Mouse (Mus musculus) stomach, postnatal 0 days (tissue): ENCODE data around the gene Nkx2-1. TPM values are rescaled to one million over a fixed set of nuclear protein-coding genes. Genes with fewer than 3 reads are reported as not detected.

Experiments used
- ATAC-seq: fragments of 200-750 bp; cut with Nextera tagmentation; 2 replicates; pipeline ENCODE4 v1.8.0; 2017; ENCODE audit not compliant: low FRiP score, low TSS enrichment
- DNase-seq: peaks from one replicate; pipeline ENCODE4 v3.0.0-alpha.2; 2016; ENCODE audit warnings: low spot score
- H3K27ac ChIP-seq: fragments of 300-500 bp; sonication (generic); replicated peaks from 2 replicates; pipeline ENCODE4 v1.5.1; 2014; ENCODE audit warnings: mild to moderate bottlenecking, control low read depth
- H3K27me3 ChIP-seq: fragments of 300-500 bp; sonication (generic); 2 replicates; pipeline ENCODE4 v1.6.1; 2014; ENCODE audit warnings: low read length; ENCODE audit not compliant: control insufficient read depth, insufficient read depth
- H3K36me3 ChIP-seq: fragments of 300-500 bp; sonication (generic); 2 replicates; pipeline ENCODE4 v1.6.1; 2014; ENCODE audit warnings: low read length, mixed read lengths; ENCODE audit not compliant: control insufficient read depth, insufficient read depth
- H3K4me1 ChIP-seq: fragments of 300-500 bp; sonication (generic); replicated peaks from 2 replicates; pipeline ENCODE4 v1.6.1; 2014; ENCODE audit warnings: antibody characterized with exemption; ENCODE audit not compliant: control insufficient read depth, insufficient read depth
- H3K4me2 ChIP-seq: fragments of 300-500 bp; sonication (generic); replicated peaks from 2 replicates; pipeline ENCODE4 v1.6.1; 2014; ENCODE audit warnings: low read depth, mild to moderate bottlenecking, control low read depth, moderate library complexity
- H3K4me3 ChIP-seq: fragments of 300-500 bp; sonication (generic); 2 replicates; pipeline ENCODE4 v1.5.1; 2014; ENCODE audit warnings: low read depth, low read length, control low read depth
- H3K9ac ChIP-seq: fragments of 300-500 bp; sonication (generic); 2 replicates; pipeline ENCODE4 v1.6.1; 2014; ENCODE audit warnings: mild to moderate bottlenecking, low read length, control low read depth, mixed read lengths
- H3K9me3 ChIP-seq: fragments of 300-500 bp; sonication (generic); 2 replicates; pipeline ENCODE4 v1.6.1; 2016; ENCODE audit warnings: low read length; ENCODE audit not compliant: control insufficient read depth
- CTCF ChIP-seq: IDR thresholded peaks from 2 replicates; pipeline ENCODE4 v1.5.1; 2016; ENCODE audit warnings: antibody characterized with exemption, low read depth, mild to moderate bottlenecking, moderate library complexity
- EP300 ChIP-seq: optimal IDR thresholded peaks from 2 replicates; pipeline ENCODE3; 2016; ENCODE audit warnings: antibody characterized with exemption
- WGBS: fragments of 180-500 bp; shearing (Covaris S2); extraction: QIAGEN DNeasy Blood & Tissue Kit; methylation state at CpG from one replicate; pipeline ENCODE4 v1.1.7; 2014; 5-methylcytosine and 5-hydroxymethylcytosine counted together
- polyA plus RNA-seq: library from polyadenylated mRNA; unstranded; fragments of >200 nt; fragmentation: Nextera tagmentation; extraction: Ambion mirVana; gene quantifications from 2 replicates; pipeline ENCODE4 v1.2.1, GENCODE M21; 2015

Nkx2-1 gene
- polyA plus RNA-seq, 1 experiment from 2014 or later = not detected

DNA sequence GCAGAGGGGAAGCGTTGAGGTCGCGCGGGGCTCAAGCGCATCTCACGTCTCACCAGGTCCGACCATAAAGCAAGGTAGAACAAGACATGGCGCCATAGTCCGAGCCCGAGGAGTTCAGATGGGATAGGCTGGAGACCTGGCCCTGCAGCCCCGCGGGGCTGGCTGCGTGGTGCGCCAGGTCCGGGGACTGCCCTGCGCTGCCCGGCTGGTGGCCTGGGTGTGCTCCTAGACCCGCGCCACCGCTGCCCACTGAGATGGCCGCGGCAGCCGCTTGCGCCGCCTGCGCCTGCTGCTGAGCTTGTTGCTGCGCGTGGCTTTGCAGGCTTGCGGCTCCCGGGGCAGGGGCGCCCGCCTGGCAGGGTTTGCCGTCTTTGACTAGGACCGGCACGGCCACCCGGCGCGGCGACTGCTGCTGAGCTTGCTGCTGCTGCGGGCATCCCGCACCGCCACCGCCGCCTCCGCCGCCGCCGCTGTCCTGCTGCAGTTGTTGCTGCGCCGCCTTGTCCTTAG, 3.7 kb downstream of the Nkx2-1 start:
- Histone ChIP-seq H3K4me1 (0 out of 2 replicates have a peak, but pooled peaks cover 3% of the 10 kb centered on the region), H3K36me3 (no peaks in the 10 kb centered on the region), H3K4me3 (0 out of 2 replicates have a peak overlapping the region, but pooled peaks have one; percentile 2), H3K27me3 (peaks cover 26% of the 10 kb centered on the region), H3K27ac (no peak overlapping the region), H3K4me2 (0 out of 2 replicates have a peak overlapping the region, but pooled peaks have one; percentile 8), H3K9me3 (no peaks in the 10 kb centered on the region), H3K9ac (no peak overlapping the region)
- 1% methylated on average over 46 of the region's 50 CpGs for WGBS
- TF ChIP-seq CTCF (no peak), EP300 (no peak)
- DNase-seq (peak; percentile 21), ATAC-seq (no peak)

DNA sequence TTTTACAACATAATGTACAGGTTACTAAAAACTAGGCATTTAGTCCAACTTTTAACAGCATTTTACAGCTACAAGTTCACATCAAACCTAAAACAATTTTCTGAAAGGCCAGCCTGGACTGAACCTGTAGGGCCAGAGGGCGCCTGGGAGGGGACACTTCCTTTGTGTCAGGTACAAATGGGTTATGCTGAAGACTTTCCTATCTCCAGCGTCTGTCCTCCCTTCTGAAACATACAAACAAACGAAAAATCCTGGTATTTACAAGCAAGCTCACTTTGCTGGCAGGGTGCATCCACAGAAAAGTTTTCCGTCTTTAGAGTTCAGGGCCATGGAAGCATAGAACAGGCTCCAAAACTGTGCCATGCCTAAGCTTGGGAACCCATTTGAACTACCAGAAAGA, 4.6 kb downstream of the Nkx2-1 start:
- TF ChIP-seq EP300 (no peak), CTCF (no peak)
- H3K36me3 ChIP-seq = no peaks in the 10 kb centered on the region
- H3K9me3 ChIP-seq = no peaks in the 10 kb centered on the region
- 0 out of 2 replicates have a peak, but pooled peaks cover 3% of the 10 kb centered on the region for H3K4me1 ChIP-seq
- DNase-seq (no peak), ATAC-seq (no peak)
- WGBS = 4% methylated on average over 4 of the region's 4 CpGs
- H3K4me3 ChIP-seq = no peak overlapping the region
- peaks cover 29% of the 10 kb centered on the region for H3K27me3 ChIP-seq
- H3K4me2 ChIP-seq = no peak overlapping the region
- H3K9ac ChIP-seq = no peak overlapping the region
- H3K27ac ChIP-seq = no peak overlapping the region

DNA sequence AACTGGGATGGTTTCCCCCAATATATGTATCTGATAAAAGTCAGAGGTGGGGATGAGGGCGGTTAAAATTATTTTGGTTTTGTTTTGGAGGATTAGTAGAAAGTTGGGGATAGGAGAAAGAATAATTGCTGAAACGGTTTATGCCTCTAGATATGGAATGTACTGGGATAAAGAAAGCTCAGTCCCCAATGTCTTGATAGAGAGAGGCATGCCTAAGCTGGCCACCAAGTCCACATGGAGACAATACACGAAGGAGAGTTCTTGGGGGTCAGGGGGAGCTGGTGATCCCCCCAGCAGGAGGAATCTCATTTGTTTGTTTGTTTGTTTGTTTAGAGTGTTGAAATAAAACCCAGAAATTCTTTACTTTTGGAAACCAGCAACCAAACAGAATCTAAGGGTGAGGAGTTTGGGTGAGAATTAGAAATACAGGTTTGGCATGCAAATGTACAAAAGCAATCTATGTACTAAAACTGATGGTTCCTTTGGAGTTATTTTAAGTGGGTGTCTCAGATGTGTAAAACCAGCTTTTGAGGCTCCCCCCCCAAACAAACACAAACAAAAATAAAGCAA, 5.6 kb downstream of the Nkx2-1 start:
- peaks cover 37% of the 10 kb centered on the region for H3K27me3 ChIP-seq
- no peaks in the 10 kb centered on the region for H3K9me3 ChIP-seq
- H3K4me3 ChIP-seq = no peak overlapping the region
- no peaks in the 10 kb centered on the region for H3K36me3 ChIP-seq
- 6% methylated on average over 3 of the region's 3 CpGs for WGBS
- H3K27ac ChIP-seq = no peak overlapping the region
- DNase-seq (no peak), ATAC-seq (no peak)
- H3K4me1 ChIP-seq = 0 out of 2 replicates have a peak, but pooled peaks cover 3% of the 10 kb centered on the region
- no peak overlapping the region for H3K9ac ChIP-seq
- no peak for TF ChIP-seq CTCF
- TF ChIP-seq EP300 = no peak
- H3K4me2 ChIP-seq = no peak overlapping the region

DNA sequence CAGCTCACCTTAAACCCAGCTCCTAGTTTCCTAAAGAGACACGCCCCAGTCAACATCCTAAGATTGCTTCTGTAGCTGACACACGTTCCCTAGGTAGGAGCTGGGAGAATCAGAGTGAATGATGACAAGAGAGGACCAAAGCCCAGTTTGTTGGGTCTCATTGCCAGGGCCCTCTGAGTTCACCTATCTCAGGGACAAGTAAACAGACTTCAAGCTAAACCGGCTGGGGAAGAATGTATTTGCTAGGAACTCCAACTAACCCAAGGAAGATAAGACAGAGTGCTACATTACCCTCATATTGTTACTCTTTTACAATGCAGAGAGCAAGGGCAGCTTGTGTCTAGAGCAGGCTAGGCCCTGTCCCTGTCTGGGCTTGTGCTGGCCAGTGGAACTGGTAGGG, 6.8 kb downstream of the Nkx2-1 start:
- H3K9me3 ChIP-seq = no peaks in the 10 kb centered on the region
- 0 out of 2 replicates have a peak, but pooled peaks cover 3% of the 10 kb centered on the region for H3K4me1 ChIP-seq
- H3K27ac ChIP-seq = no peak overlapping the region
- 4% methylated on average over 3 of the region's 3 CpGs for WGBS
- no peak for DNase-seq
- H3K9ac ChIP-seq = no peak overlapping the region
- TF ChIP-seq EP300 (no peak), CTCF (no peak)
- no peak for ATAC-seq
- H3K27me3 ChIP-seq = peaks cover 37% of the 10 kb centered on the region
- no peak overlapping the region for H3K4me2 ChIP-seq
- no peak overlapping the region for H3K4me3 ChIP-seq
- H3K36me3 ChIP-seq = no peaks in the 10 kb centered on the region

DNA sequence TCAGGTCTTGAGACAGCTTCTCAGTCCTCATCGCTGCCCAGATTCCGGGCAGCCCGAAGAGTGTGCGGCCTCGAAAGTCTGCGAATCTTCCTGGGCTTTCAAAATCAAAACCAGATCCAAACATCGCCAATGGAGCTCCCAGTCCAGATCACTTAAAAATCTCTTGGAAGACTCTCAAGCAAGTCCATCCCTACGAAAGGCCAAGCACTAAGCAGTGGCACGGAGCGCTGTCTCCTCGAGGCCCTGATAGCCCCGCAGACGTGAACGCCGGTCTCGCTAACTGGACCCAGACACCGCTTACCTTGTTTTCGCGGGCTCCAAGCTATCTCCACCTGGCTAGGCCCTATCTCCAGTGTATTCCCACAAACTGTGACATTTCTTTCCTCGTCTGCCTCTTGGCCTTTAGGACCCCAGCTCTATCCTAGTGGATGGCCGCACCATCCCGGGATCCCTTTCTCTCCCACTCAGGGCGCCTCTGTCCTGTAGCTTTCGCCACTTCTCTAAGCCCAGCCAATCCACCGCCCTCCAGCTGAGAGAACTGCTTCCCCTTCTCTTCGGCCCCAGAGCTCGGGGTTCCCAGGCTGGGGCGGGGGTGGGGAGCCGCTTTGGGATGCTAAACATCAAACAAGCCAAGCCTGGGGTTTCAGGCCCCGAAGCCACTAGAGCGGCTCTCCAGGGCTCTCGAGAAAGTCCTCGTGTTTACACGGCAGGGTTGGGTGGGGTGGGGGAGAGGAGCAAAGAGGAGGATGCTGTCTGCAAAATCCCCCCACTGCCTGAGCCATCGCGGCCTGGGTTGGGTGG, 7.6 kb downstream of the Nkx2-1 start:
- WGBS = 3% methylated on average over 36 of the region's 36 CpGs
- H3K4me3 ChIP-seq = no peak overlapping the region
- ATAC-seq (no peak), DNase-seq (no peak)
- H3K27me3 ChIP-seq = peaks cover 31% of the 10 kb centered on the region
- H3K36me3 ChIP-seq = no peaks in the 10 kb centered on the region
- H3K27ac ChIP-seq = no peak overlapping the region
- no peak for TF ChIP-seq EP300
- TF ChIP-seq CTCF = no peak
- H3K9me3 ChIP-seq = no peaks in the 10 kb centered on the region
- H3K9ac ChIP-seq = no peak overlapping the region
- H3K4me2 ChIP-seq = no peak overlapping the region
- H3K4me1 ChIP-seq = no peaks in the 10 kb centered on the region
